Mouse (Mus musculus): ENCODE data around the gene Ift81. TPM values are rescaled to one million over a fixed set of nuclear protein-coding genes. Genes with fewer than 3 reads are reported as not detected.

The Ift81 gene
- total RNA-seq, 1 experiment, result 7.4 TPM

DNA sequence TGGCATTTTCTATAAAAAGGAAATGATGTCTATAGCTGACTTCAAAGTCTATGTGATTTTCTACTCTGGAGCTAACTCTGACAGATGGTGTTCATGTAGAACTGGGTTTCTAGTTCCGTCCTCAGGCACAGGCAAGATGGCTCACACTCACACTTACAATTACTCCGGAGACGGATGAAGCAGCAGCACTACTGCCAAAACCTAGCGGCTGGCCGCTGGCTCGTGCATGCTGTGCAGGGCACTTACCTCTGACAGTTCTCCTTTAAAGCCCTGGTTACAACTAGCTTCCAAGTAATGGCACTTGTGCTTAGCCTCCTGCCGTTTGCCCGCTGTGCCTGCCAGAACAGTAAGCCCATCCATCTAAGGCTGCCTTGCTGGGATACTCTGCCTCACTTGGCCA, 47.7 kb downstream of the Ift81 start:
- Histone ChIP-seq H3K27ac (ENCODE audit: insufficient read depth, low read depth, low read length, poor library complexity, severe bottlenecking) (no peak overlapping the region), H3K36me3 (ENCODE audit: control insufficient read depth, insufficient read depth, low read length, poor library complexity, severe bottlenecking) (no peaks in the 10 kb centered on the region; the same call in 1 of the 2 replicates), H3K9me3 (ENCODE audit: control insufficient read depth, insufficient read depth, low read depth, low read length) (no peaks in the 10 kb centered on the region), H3K4me3 (ENCODE audit: insufficient read depth in 1 of 2, low read depth in 1 of 2, low read length in 2 of 2, poor library complexity in 1 of 2, severe bottlenecking in 1 of 2) (no peak overlapping the region), H3K9ac (ENCODE audit: insufficient read depth, low read depth, low read length, poor library complexity, severe bottlenecking) (no peak overlapping the region), H3K4me1 (ENCODE audit: control insufficient read depth in 2 of 2, insufficient read depth in 2 of 2, low read length in 2 of 2, poor library complexity in 1 of 2) (no peaks in the 10 kb centered on the region)
- no peak for DNase-seq (ENCODE audit: low read depth, low spot score)
- in situ Hi-C loops (cut with MboI; ENCODE audit: low sequenced_read_pairs in 2 of 2, unreplicated experiment in 2 of 2), result no loop called here
- TF ChIP-seq ZC3H11A (IDR thresholded peaks at IDR 0.05; ENCODE audit: borderline replicate concordance, low read depth, low read length) (no peak), MAFK (IDR thresholded peaks at IDR 0.05; ENCODE audit: insufficient read depth, low read depth, low read length) (no peak), ZNF384 (IDR thresholded peaks at IDR 0.05; ENCODE audit: low read depth, low read length) (no peak), HCFC1 (IDR thresholded peaks at IDR 0.05; ENCODE audit: borderline replicate concordance, insufficient read depth, low read length) (no peak), CHD2 (IDR thresholded peaks at IDR 0.05; ENCODE audit: low read depth, low read length) (no peak)

DNA sequence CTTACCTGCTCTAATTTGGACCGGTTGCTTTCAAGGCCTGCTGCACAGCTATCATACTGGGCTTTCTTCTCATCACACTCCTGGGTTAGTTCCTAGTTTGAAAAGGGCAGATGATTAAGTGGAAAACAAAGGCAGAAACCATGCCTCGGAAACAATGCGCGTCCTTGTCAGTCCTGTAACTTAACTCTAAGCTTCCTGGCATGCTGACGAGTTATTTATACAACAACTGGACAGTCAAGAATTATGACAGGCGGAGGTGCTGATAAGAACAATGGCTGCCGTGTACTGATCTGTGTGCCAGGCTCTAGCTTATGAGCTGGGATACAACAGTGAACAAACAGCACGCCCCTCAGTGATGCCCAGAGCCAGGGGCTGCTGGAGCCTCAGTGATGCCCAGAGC, 53.7 kb downstream of the Ift81 start:
- H3K4me1 ChIP-seq (ENCODE audit: control insufficient read depth in 2 of 2, insufficient read depth in 2 of 2, low read length in 2 of 2, poor library complexity in 1 of 2), result no peaks in the 10 kb centered on the region
- no peak for TF ChIP-seq CHD2 (IDR thresholded peaks at IDR 0.05; ENCODE audit: low read depth, low read length)
- no peaks in the 10 kb centered on the region for H3K9me3 ChIP-seq (ENCODE audit: control insufficient read depth, insufficient read depth, low read depth, low read length)
- H3K9ac ChIP-seq (ENCODE audit: insufficient read depth, low read depth, low read length, poor library complexity, severe bottlenecking), result no peak overlapping the region
- H3K4me3 ChIP-seq (ENCODE audit: insufficient read depth in 1 of 2, low read depth in 1 of 2, low read length in 2 of 2, poor library complexity in 1 of 2, severe bottlenecking in 1 of 2), result no peak overlapping the region
- no peak overlapping the region for H3K27ac ChIP-seq (ENCODE audit: insufficient read depth, low read depth, low read length, poor library complexity, severe bottlenecking)
- no peak for DNase-seq (ENCODE audit: low read depth, low spot score)
- in situ Hi-C loops (cut with MboI; ENCODE audit: low sequenced_read_pairs in 2 of 2, unreplicated experiment in 2 of 2), result no loop called here
- no peaks in the 10 kb centered on the region; the same call in 1 of the 2 replicates for H3K36me3 ChIP-seq (ENCODE audit: control insufficient read depth, insufficient read depth, low read length, poor library complexity, severe bottlenecking)

GRCm38 (mm10) chr5:122558127-122558526, 56.2 kb downstream of the Ift81 start:
- Histone ChIP-seq H3K27ac (ENCODE audit: insufficient read depth, low read depth, low read length, poor library complexity, severe bottlenecking) (no peak overlapping the region), H3K9me3 (ENCODE audit: control insufficient read depth, insufficient read depth, low read depth, low read length) (no peaks in the 10 kb centered on the region), H3K4me1 (ENCODE audit: control insufficient read depth in 2 of 2, insufficient read depth in 2 of 2, low read length in 2 of 2, poor library complexity in 1 of 2) (no peaks in the 10 kb centered on the region), H3K4me3 (ENCODE audit: insufficient read depth in 1 of 2, low read depth in 1 of 2, low read length in 2 of 2, poor library complexity in 1 of 2, severe bottlenecking in 1 of 2) (no peak overlapping the region), H3K9ac (ENCODE audit: insufficient read depth, low read depth, low read length, poor library complexity, severe bottlenecking) (no peak overlapping the region), H3K36me3 (ENCODE audit: control insufficient read depth, insufficient read depth, low read length, poor library complexity, severe bottlenecking) (no peaks in the 10 kb centered on the region; the same call in 1 of the 2 replicates)
- DNase-seq (ENCODE audit: low read depth, low spot score), result no peak
- in situ Hi-C loops (cut with MboI; ENCODE audit: low sequenced_read_pairs in 2 of 2, unreplicated experiment in 2 of 2), result no loop called here
- TF ChIP-seq HCFC1 (IDR thresholded peaks at IDR 0.05; ENCODE audit: borderline replicate concordance, insufficient read depth, low read length), result no peak
- TF ChIP-seq MAFK (IDR thresholded peaks at IDR 0.05; ENCODE audit: insufficient read depth, low read depth, low read length), result no peak
- no peak for TF ChIP-seq ZC3H11A (IDR thresholded peaks at IDR 0.05; ENCODE audit: borderline replicate concordance, low read depth, low read length)
- TF ChIP-seq ZNF384 (IDR thresholded peaks at IDR 0.05; ENCODE audit: low read depth, low read length), result no peak
- TF ChIP-seq CHD2 (IDR thresholded peaks at IDR 0.05; ENCODE audit: low read depth, low read length), result no peak

GRCm38 (mm10) chr5:122555107-122555506, 59.2 kb downstream of the Ift81 start:
- in situ Hi-C loops (cut with MboI; ENCODE audit: low sequenced_read_pairs in 2 of 2, unreplicated experiment in 2 of 2), result no loop called here
- Histone ChIP-seq H3K4me3 (ENCODE audit: insufficient read depth in 1 of 2, low read depth in 1 of 2, low read length in 2 of 2, poor library complexity in 1 of 2, severe bottlenecking in 1 of 2) (no peak overlapping the region), H3K9ac (ENCODE audit: insufficient read depth, low read depth, low read length, poor library complexity, severe bottlenecking) (no peak overlapping the region), H3K36me3 (ENCODE audit: control insufficient read depth, insufficient read depth, low read length, poor library complexity, severe bottlenecking) (no peaks in the 10 kb centered on the region), H3K27ac (ENCODE audit: insufficient read depth, low read depth, low read length, poor library complexity, severe bottlenecking) (no peak overlapping the region), H3K9me3 (ENCODE audit: control insufficient read depth, insufficient read depth, low read depth, low read length) (no peaks in the 10 kb centered on the region), H3K4me1 (ENCODE audit: control insufficient read depth in 2 of 2, insufficient read depth in 2 of 2, low read length in 2 of 2, poor library complexity in 1 of 2) (no peaks in the 10 kb centered on the region)
- no peak for DNase-seq (ENCODE audit: low read depth, low spot score)
- no peak for TF ChIP-seq CHD2 (IDR thresholded peaks at IDR 0.05; ENCODE audit: low read depth, low read length)
- TF ChIP-seq MAFK (IDR thresholded peaks at IDR 0.05; ENCODE audit: insufficient read depth, low read depth, low read length), result no peak
- no peak for TF ChIP-seq ZNF384 (IDR thresholded peaks at IDR 0.05; ENCODE audit: low read depth, low read length)
- TF ChIP-seq HCFC1 (IDR thresholded peaks at IDR 0.05; ENCODE audit: borderline replicate concordance, insufficient read depth, low read length), result no peak
- TF ChIP-seq ZC3H11A (IDR thresholded peaks at IDR 0.05; ENCODE audit: borderline replicate concordance, low read depth, low read length), result no peak

DNA sequence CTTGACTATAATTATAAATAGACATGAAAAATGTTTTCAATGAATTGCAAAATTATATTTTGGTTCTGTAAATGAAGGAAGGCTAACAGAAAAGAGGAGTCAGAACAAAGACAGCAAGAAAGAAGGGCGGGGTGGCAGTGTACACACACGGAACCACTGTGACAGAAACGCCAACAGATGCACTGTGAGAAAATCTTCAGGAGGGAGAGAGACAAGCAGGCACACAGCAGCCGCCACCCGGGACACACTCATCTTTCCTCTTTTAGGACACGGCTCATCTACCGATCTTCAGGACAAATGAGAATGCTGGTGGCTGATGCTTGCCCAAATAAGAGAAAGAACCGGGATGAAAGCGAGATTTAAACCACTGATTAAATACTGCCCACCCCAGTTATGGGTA, 61.7 kb downstream of the Ift81 start:
- DNase-seq (ENCODE audit: low read depth, low spot score), result no peak
- in situ Hi-C loops (cut with MboI; ENCODE audit: low sequenced_read_pairs in 2 of 2, unreplicated experiment in 2 of 2), result no loop called here
- no peak overlapping the region for H3K4me3 ChIP-seq (ENCODE audit: insufficient read depth in 1 of 2, low read depth in 1 of 2, low read length in 2 of 2, poor library complexity in 1 of 2, severe bottlenecking in 1 of 2)
- H3K27ac ChIP-seq (ENCODE audit: insufficient read depth, low read depth, low read length, poor library complexity, severe bottlenecking), result no peak overlapping the region
- H3K4me1 ChIP-seq (ENCODE audit: control insufficient read depth in 2 of 2, insufficient read depth in 2 of 2, low read length in 2 of 2, poor library complexity in 1 of 2), result no peaks in the 10 kb centered on the region; a peak in 1 of 4 replicates
- no peaks in the 10 kb centered on the region for H3K9me3 ChIP-seq (ENCODE audit: control insufficient read depth, insufficient read depth, low read depth, low read length)
- no peaks in the 10 kb centered on the region for H3K36me3 ChIP-seq (ENCODE audit: control insufficient read depth, insufficient read depth, low read length, poor library complexity, severe bottlenecking)
- no peak overlapping the region for H3K9ac ChIP-seq (ENCODE audit: insufficient read depth, low read depth, low read length, poor library complexity, severe bottlenecking)
- TF ChIP-seq ZNF384 (IDR thresholded peaks at IDR 0.05; ENCODE audit: low read depth, low read length), result no peak
- TF ChIP-seq HCFC1 (IDR thresholded peaks at IDR 0.05; ENCODE audit: borderline replicate concordance, insufficient read depth, low read length), result no peak
- no peak for TF ChIP-seq CHD2 (IDR thresholded peaks at IDR 0.05; ENCODE audit: low read depth, low read length)
- TF ChIP-seq MAFK (IDR thresholded peaks at IDR 0.05; ENCODE audit: insufficient read depth, low read depth, low read length), result no peak
- no peak for TF ChIP-seq ZC3H11A (IDR thresholded peaks at IDR 0.05; ENCODE audit: borderline replicate concordance, low read depth, low read length)
